14 mouse cellular contexts compared by ENCODE assay signal in genomic region chr2:72318421-72318820, GRCm38 (mm10). TPM values are rescaled to one million over a fixed set of nuclear protein-coding genes. Genes with fewer than 3 reads are reported as not detected.
DNase-seq lines count a peak whose midpoint lies in the region; ATAC-seq lines count a peak whose summit lies in the region.
"Had no signal": no experiment of that assay in that cellular context is flagged by ENCODE, and none has a peak within 500 bp of the region (broad histone marks: within the 10 kb centered on the region; RNA-seq: fewer than 3 reads in every experiment).

No protein-coding gene starts in this region.

- WGBS in heart, embryonic 13.5 days = 38% methylated on average over 4 of the region's 4 CpGs
- 49% methylated on average over 4 of the region's 4 CpGs for WGBS in embryonic facial prominence, embryonic 15.5 days
- 17% methylated on average over 4 of the region's 4 CpGs for WGBS in liver, embryonic 15.5 days (ENCODE audit: insufficient replicate concordance)

- H3K4me3 ChIP-seq in heart, embryonic 13.5 days = no peak overlapping the region
- no peak overlapping the region for H3K4me3 ChIP-seq in embryonic facial prominence, embryonic 15.5 days (replicated peaks)
- H3K4me3 ChIP-seq in liver, embryonic 15.5 days (replicated peaks) = no peak overlapping the region
- H3K4me3 ChIP-seq: forebrain, embryonic 15.5 days; hindbrain, embryonic 10.5 days had no signal

- peaks cover 57% of the 10 kb centered on the region for H3K4me1 ChIP-seq in heart, embryonic 13.5 days
- H3K4me1 ChIP-seq in embryonic facial prominence, embryonic 15.5 days = peaks cover 9% of the 10 kb centered on the region
- H3K4me1 ChIP-seq in liver, embryonic 15.5 days (replicated peaks) = peaks cover 24% of the 10 kb centered on the region
- H3K4me1 ChIP-seq: forebrain, embryonic 15.5 days had no signal

- no peaks in the 10 kb centered on the region for H3K9me3 ChIP-seq in heart, embryonic 13.5 days
- no peaks in the 10 kb centered on the region for H3K9me3 ChIP-seq in embryonic facial prominence, embryonic 15.5 days (replicated peaks)
- H3K9me3 ChIP-seq in liver, embryonic 15.5 days (replicated peaks) = no peaks in the 10 kb centered on the region
- H3K9me3 ChIP-seq: forebrain, embryonic 15.5 days; hindbrain, embryonic 10.5 days had no signal

- H3K4me2 ChIP-seq in heart, embryonic 13.5 days = no peak overlapping the region
- no peak overlapping the region for H3K4me2 ChIP-seq in embryonic facial prominence, embryonic 15.5 days (replicated peaks)
- H3K4me2 ChIP-seq in liver, embryonic 15.5 days = no peak overlapping the region
- H3K4me2 ChIP-seq: forebrain, embryonic 15.5 days had no signal

- DNase-seq in heart, postnatal 36 days = no peak
- peak; percentile 92 for DNase-seq in 416B (ENCODE audit: low read depth)
- DNase-seq in ovary, adult 18-20 months (ENCODE audit: low spot score) = no peak
- DNase-seq in left cerebral cortex, postnatal 36 days (ENCODE audit: low spot score in 2 of 2) = no peak
- no peak for DNase-seq in spleen, adult 12 weeks (ENCODE audit: low spot score)
- DNase-seq: cerebellum, postnatal 14 days; layer of hippocampus, adult 9-11 months; thymus, adult 18-20 months had no signal

- peak overlapping the region; percentile 70 for H3K27ac ChIP-seq in heart, embryonic 13.5 days (replicated peaks)
- peak overlapping the region; percentile 55 for H3K27ac ChIP-seq in embryonic facial prominence, embryonic 15.5 days (replicated peaks)
- 0 out of 2 replicates have a peak overlapping the region, but pooled peaks have one; percentile 19 for H3K27ac ChIP-seq in liver, embryonic 15.5 days (replicated peaks)
- H3K27ac ChIP-seq: forebrain, embryonic 15.5 days; hindbrain, embryonic 10.5 days had no signal

- peak overlapping the region; percentile 53; the same call in 1 of the 2 replicates for H3K9ac ChIP-seq in heart, embryonic 13.5 days
- no peak overlapping the region for H3K9ac ChIP-seq in embryonic facial prominence, embryonic 15.5 days
- H3K9ac ChIP-seq in liver, embryonic 15.5 days = no peak overlapping the region
- H3K9ac ChIP-seq: forebrain, embryonic 15.5 days had no signal

- H3K36me3 ChIP-seq in heart, embryonic 13.5 days = peaks cover 11% of the 10 kb centered on the region; the same call in 1 of the 2 replicates
- no peaks in the 10 kb centered on the region for H3K36me3 ChIP-seq in embryonic facial prominence, embryonic 15.5 days
- H3K36me3 ChIP-seq in liver, embryonic 15.5 days (replicated peaks) = no peaks in the 10 kb centered on the region
- H3K36me3 ChIP-seq: forebrain, embryonic 15.5 days; hindbrain, embryonic 10.5 days had no signal

- no peak for ATAC-seq in heart, embryonic 13.5 days (ENCODE audit: extremely low read depth, insufficient number of reproducible peaks, low FRiP score, low TSS enrichment)
- 0 out of 2 replicates have a peak, but pooled peaks have one; percentile 47 for ATAC-seq in embryonic facial prominence, embryonic 15.5 days (ENCODE audit: insufficient number of reproducible peaks, low FRiP score, low TSS enrichment, low read depth)
- ATAC-seq in liver, embryonic 15.5 days (ENCODE audit: insufficient read depth) = no peak
- ATAC-seq: forebrain, embryonic 15.5 days; midbrain, embryonic 16.5 days had no signal

- H3K27me3 ChIP-seq in heart, embryonic 13.5 days (replicated peaks) = no peaks in the 10 kb centered on the region
- no peaks in the 10 kb centered on the region for H3K27me3 ChIP-seq in embryonic facial prominence, embryonic 15.5 days
- H3K27me3 ChIP-seq in liver, embryonic 15.5 days = no peaks in the 10 kb centered on the region
- H3K27me3 ChIP-seq: forebrain, embryonic 15.5 days had no signal

- intact Hi-C loops in heart, postnatal 36 days (cut with DNase I) = no loop called here
- intact Hi-C loops in left cerebral cortex, postnatal 36 days (cut with DNase I) = no loop called here

RNA-seq across cellular contexts. Expression of gene Map3k20, which starts 33.0 kb away (rescaled TPM):
- 43.9 and 44.8 TPM in 2 replicates for polyA plus RNA-seq in heart, embryonic 13.5 days (2015; fragmentation: Nextera tagmentation; extraction: Ambion mirVana)
- 100 to 1,000 TPM; 286 to 292 TPM for total RNA-seq in heart, postnatal 36 days (2021)
- 21.0 and 23.9 TPM in 2 replicates for polyA plus RNA-seq in embryonic facial prominence, embryonic 15.5 days (2015; fragmentation: Nextera tagmentation; extraction: Ambion mirVana)
- 6.9 and 7.5 TPM in 2 replicates for polyA plus RNA-seq in liver, embryonic 15.5 days (2015; fragmentation: Nextera tagmentation; extraction: Ambion mirVana)
- total RNA-seq in left cerebral cortex, postnatal 36 days (2021) = 10 to 100 TPM; 11.7 to 11.8 TPM

Comparison
In these comparisons a context has a peak if more than half of its experiments do, and no peak if none do; other contexts are left out.
1. H3K27ac ChIP-seq: peak in every context shown above with its lines; median percentile 70 in heart, embryonic 13.5 days; 55 in embryonic facial prominence, embryonic 15.5 days; 19 in liver, embryonic 15.5 days.